ENCODE assay signal across 12 mouse cellular contexts in the genomic region with DNA sequence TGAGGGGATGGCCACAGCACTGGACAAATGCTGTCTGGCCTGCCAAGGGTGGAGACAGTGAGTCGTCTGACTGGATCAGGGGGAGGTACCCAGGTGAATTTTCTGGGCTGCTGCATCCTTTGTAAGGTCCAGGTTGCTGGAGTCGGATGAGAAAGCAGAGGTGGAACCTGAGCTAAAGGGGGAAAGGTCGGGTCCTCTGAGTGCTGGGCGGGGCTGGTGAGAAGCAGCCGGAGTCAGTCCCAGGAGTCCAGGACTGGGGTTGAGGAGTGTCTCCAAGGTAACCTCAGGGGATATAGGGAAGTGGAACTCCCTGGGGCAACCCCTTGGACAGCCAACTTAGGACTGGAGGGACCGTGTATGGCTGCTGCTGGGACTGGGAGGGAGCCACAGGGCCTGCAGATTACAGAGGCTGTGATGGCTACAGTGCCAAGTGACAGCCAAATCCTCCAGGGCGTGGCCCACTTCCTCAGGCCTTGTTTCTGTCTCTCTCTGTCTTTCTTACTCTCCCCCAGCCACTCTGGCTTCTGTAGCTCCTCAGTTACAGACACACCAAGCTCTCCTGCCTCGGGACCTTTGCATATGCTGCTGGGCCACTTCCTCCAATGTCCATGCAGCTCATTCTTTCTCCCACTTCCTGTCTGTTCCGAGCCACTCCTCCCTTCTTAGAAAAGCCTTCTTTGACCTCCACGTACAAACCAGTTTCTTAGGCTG. TPM values are rescaled to one million over a fixed set of nuclear protein-coding genes. Genes with fewer than 3 reads are reported as not detected.
DNase-seq lines count a peak whose midpoint lies in the region; ATAC-seq and TF ChIP-seq lines count a peak whose summit lies in the region.
"Had no signal": no experiment of that assay in that cellular context is flagged by ENCODE, and none has a peak within 500 bp of the region (broad histone marks: within the 10 kb centered on the region; RNA-seq: fewer than 3 reads in every experiment).

No protein-coding gene starts in this region.

- 44% methylated on average over 10 of the region's 10 CpGs for WGBS in lung, embryonic 14.5 days
- WGBS in embryonic facial prominence, embryonic 13.5 days: 45% methylated on average over 10 of the region's 10 CpGs

- peak; percentile 6 for DNase-seq in gastrocnemius, postnatal 14 days
- no peak for DNase-seq in gastrocnemius, postnatal 4 days (ENCODE audit: low spot score in 2 of 2)
- no peak for DNase-seq in lung, embryonic 14.5 days
- DNase-seq in lung, postnatal 10 days: no peak
- DNase-seq in right cerebral cortex, postnatal 14 days: no peak
- DNase-seq in right cerebral cortex, postnatal 10 days (ENCODE audit: low spot score in 2 of 2): no peak

- no peaks in the 10 kb centered on the region for H3K9me3 ChIP-seq in lung, embryonic 14.5 days (ENCODE audit: low read depth, low read length)
- H3K9me3 ChIP-seq in embryonic facial prominence, embryonic 13.5 days: no peaks in the 10 kb centered on the region

- no peak overlapping the region for H3K4me2 ChIP-seq in lung, embryonic 14.5 days
- H3K4me2 ChIP-seq in embryonic facial prominence, embryonic 13.5 days: no peak overlapping the region

- ATAC-seq in lung, embryonic 14.5 days (ENCODE audit: insufficient read depth): no peak
- ATAC-seq in embryonic facial prominence, embryonic 13.5 days (ENCODE audit: insufficient number of reproducible peaks, insufficient read depth, low FRiP score, low TSS enrichment, low read depth): no peak
- ATAC-seq in monocyte, adult 5-6 weeks (replicated peaks; ENCODE audit: insufficient number of reproducible peaks, low FRiP score, low TSS enrichment, poor library complexity, severe bottlenecking): peak; percentile 23; the same call in 1 of the 2 replicates

- peak overlapping the region; percentile 24; the same call in 1 of the 2 replicates for H3K27ac ChIP-seq in lung, embryonic 14.5 days (ENCODE audit: low read depth)
- H3K27ac ChIP-seq in embryonic facial prominence, embryonic 13.5 days: peak overlapping the region; percentile 23; the same call in 1 of the 2 replicates

- no peak for TF ChIP-seq CTCF in lung, embryonic 14.5 days (IDR thresholded peaks at IDR 0.05; ENCODE audit: low read depth)

- intact Hi-C loops in gastrocnemius, postnatal 14 days (cut with DNase I; ENCODE audit: low total_unique reads): no loop called here

- no peaks in the 10 kb centered on the region for H3K36me3 ChIP-seq in lung, embryonic 14.5 days (ENCODE audit: insufficient read depth)
- no peaks in the 10 kb centered on the region for H3K36me3 ChIP-seq in embryonic facial prominence, embryonic 13.5 days

- H3K27me3 ChIP-seq in lung, embryonic 14.5 days (ENCODE audit: insufficient read depth, low read length): no peaks in the 10 kb centered on the region
- no peaks in the 10 kb centered on the region for H3K27me3 ChIP-seq in embryonic facial prominence, embryonic 13.5 days

- H3K4me1 ChIP-seq in lung, embryonic 14.5 days (ENCODE audit: insufficient read depth): no peaks in the 10 kb centered on the region
- H3K4me1 ChIP-seq in embryonic facial prominence, embryonic 13.5 days: peaks cover 19% of the 10 kb centered on the region

- H3K4me3 ChIP-seq in lung, embryonic 14.5 days (ENCODE audit: low read depth, low read length): no peak overlapping the region
- no peak overlapping the region for H3K4me3 ChIP-seq in embryonic facial prominence, embryonic 13.5 days

- H3K9ac ChIP-seq in lung, embryonic 14.5 days: no peak overlapping the region
- no peak overlapping the region for H3K9ac ChIP-seq in embryonic facial prominence, embryonic 13.5 days

RNA-seq across cellular contexts. Expression of a gene that starts 6.8 kb away (rescaled TPM):
- total RNA-seq in gastrocnemius, postnatal 14 days (2021): 1 to 10 TPM; 2.1 to 2.5 TPM
- 1 to 10 TPM; 6.7 to 7.1 TPM for total RNA-seq in gastrocnemius, postnatal 4 days (2021)
- 3.0 and 3.6 TPM in 2 replicates for polyA plus RNA-seq in lung, embryonic 14.5 days (2014; fragmentation: Nextera tagmentation; extraction: Ambion mirVana)
- 1.6 and 1.7 TPM in 2 replicates for polyA plus RNA-seq in embryonic facial prominence, embryonic 13.5 days (2015; fragmentation: Nextera tagmentation; extraction: Ambion mirVana)
- 54.5 to 74.4 TPM (median 57.2 TPM) in 3 replicates for total RNA-seq in monocyte, adult 5-6 weeks (2017)

RNA-seq across cellular contexts. Expression of a gene that starts 10.2 kb away (rescaled TPM):
- 100 to 1,000 TPM; 206 to 256 TPM for total RNA-seq in gastrocnemius, postnatal 14 days (2021)
- total RNA-seq in gastrocnemius, postnatal 4 days (2021): 100 to 1,000 TPM; 182 to 186 TPM
- 326 and 335 TPM in 2 replicates for polyA plus RNA-seq in lung, embryonic 14.5 days (2014; fragmentation: Nextera tagmentation; extraction: Ambion mirVana)
- 258 and 278 TPM in 2 replicates for polyA plus RNA-seq in embryonic facial prominence, embryonic 13.5 days (2015; fragmentation: Nextera tagmentation; extraction: Ambion mirVana)
- total RNA-seq in monocyte, adult 5-6 weeks (2017): 27.2 to 46.8 TPM (median 33.1 TPM) in 3 replicates

RNA-seq across cellular contexts. Expression of a gene that starts 12.2 kb away (rescaled TPM):
- 10 to 100 TPM; 13.7 to 13.8 TPM for total RNA-seq in gastrocnemius, postnatal 14 days (2021)
- total RNA-seq in gastrocnemius, postnatal 4 days (2021): 10 to 100 TPM; 25.8 to 26.8 TPM
- polyA plus RNA-seq in lung, embryonic 14.5 days (2014; fragmentation: Nextera tagmentation; extraction: Ambion mirVana): 13.3 and 14.8 TPM in 2 replicates
- polyA plus RNA-seq in embryonic facial prominence, embryonic 13.5 days (2015; fragmentation: Nextera tagmentation; extraction: Ambion mirVana): 15.8 and 16.6 TPM in 2 replicates
- 243 to 349 TPM (median 322 TPM) in 3 replicates for total RNA-seq in monocyte, adult 5-6 weeks (2017)

RNA-seq across cellular contexts. Expression of a gene that starts 15.9 kb away (rescaled TPM):
- 1 to 10 TPM; 7.3 to 8.5 TPM for total RNA-seq in gastrocnemius, postnatal 14 days (2021)
- total RNA-seq in gastrocnemius, postnatal 4 days (2021): 10 to 100 TPM; 25.9 to 34.5 TPM
- 31.7 and 36.0 TPM in 2 replicates for polyA plus RNA-seq in lung, embryonic 14.5 days (2014; fragmentation: Nextera tagmentation; extraction: Ambion mirVana)
- polyA plus RNA-seq in embryonic facial prominence, embryonic 13.5 days (2015; fragmentation: Nextera tagmentation; extraction: Ambion mirVana): 53.7 and 58.0 TPM in 2 replicates
- total RNA-seq in monocyte, adult 5-6 weeks (2017): 181 to 259 TPM (median 252 TPM) in 3 replicates

RNA-seq across cellular contexts. Expression of a gene that starts 35.6 kb away (rescaled TPM):
- not detected for total RNA-seq in gastrocnemius, postnatal 14 days (2021)
- under 1 TPM; 0.08 to 0.12 TPM for total RNA-seq in gastrocnemius, postnatal 4 days (2021)
- polyA plus RNA-seq in lung, embryonic 14.5 days (2014; fragmentation: Nextera tagmentation; extraction: Ambion mirVana): not detected in 2 replicates
- 0.24 TPM in 1 of 2 replicates, not detected in the other for polyA plus RNA-seq in embryonic facial prominence, embryonic 13.5 days (2015; fragmentation: Nextera tagmentation; extraction: Ambion mirVana)
- total RNA-seq in monocyte, adult 5-6 weeks (2017): not detected in 3 replicates
- total RNA-seq: gastrocnemius, adult 8-10 months had no signal
- polyA plus RNA-seq: C2C12; embryonic facial prominence, embryonic 11.5 days; limb, embryonic 11.5 days had no signal
